Mouse (Mus musculus) gastrocnemius, postnatal 14 days (tissue): ENCODE results near the gene Mrgpra2b. TPM values are rescaled to one million over a fixed set of nuclear protein-coding genes. Genes with fewer than 3 reads are reported as not detected.
"Not testable (repeated sequence)": the region's sequence is repeated elsewhere in the genome, so short reads cannot be mapped to it uniquely, and the experiment has no call there.

ENCODE experiments used
- DNase-seq: peaks from one replicate; pipeline ENCODE4 v3.0.0; 2021; ENCODE audit warnings: mixed read lengths
- intact Hi-C: fragments of 180-260 bp; cut with DNase I; formaldehyde crosslinking; loops from one replicate; pipeline ENCODE4 v1.15.1; 2025; ENCODE audit warnings: low total_unique reads
- long read RNA-seq, 2 experiments: library from polyadenylated mRNA; stranded (forward); transcript quantifications; one replicate each; pipeline ENCODE4 v2.0.0; 2021
- total RNA-seq, 2 experiments: library from RNA; stranded (reverse); gene quantifications; 2 replicates each; pipeline ENCODE4 v1.2.3; 2021

Gene Mrgpra2b
- not detected for total RNA-seq
- long read RNA-seq, experiment 1, result 0 reads
- long read RNA-seq, experiment 2, result 0 reads

GRCm38 (mm10) chr7:47528762-47529161, at the start of gene Mrgpra2b:
Gene Mrgpra2b, minus strand, starts transcription at chr7:47528862.
- DNase-seq, result no peak
- intact Hi-C loops, result no loop called here

GRCm38 (mm10) chr7:47516379-47516778, 12.3 kb downstream of the Mrgpra2b start:
- no peak for DNase-seq
- intact Hi-C loops, result no loop called here

GRCm38 (mm10) chr7:47515050-47515449, 13.6 kb downstream of the Mrgpra2b start:
- intact Hi-C loops, result no loop called here
- no peak for DNase-seq

- no peak for DNase-seq
- intact Hi-C loops, result no loop called here
These were observed 25.7 kb downstream of the Mrgpra2b start for GRCm38 (mm10) chr7:47502953-47503352.

GRCm38 (mm10) chr7:47491266-47491665, 37.4 kb downstream of the Mrgpra2b start:
- intact Hi-C loops, DNase-seq: not testable (repeated sequence)

- intact Hi-C loops, DNase-seq: not testable (repeated sequence)
These were observed 39.2 kb downstream of the Mrgpra2b start for GRCm38 (mm10) chr7:47489438-47489837.

GRCm38 (mm10) chr7:47483181-47483580, 45.5 kb downstream of the Mrgpra2b start:
- DNase-seq, intact Hi-C loops: not testable (repeated sequence)

GRCm38 (mm10) chr7:47473904-47474303, 54.8 kb downstream of the Mrgpra2b start:
- DNase-seq, intact Hi-C loops: not testable (repeated sequence)

GRCm38 (mm10) chr7:47465278-47465981, 63.2 kb downstream of the Mrgpra2b start:
- DNase-seq, intact Hi-C loops: not testable (repeated sequence)

- intact Hi-C loops, result not testable (repeated sequence)
These were observed 76.6 kb downstream of the Mrgpra2b start, which contains the start of gene Mrgpra2a for GRCm38 (mm10) chr7:47452015-47452414. Gene Mrgpra2a, minus strand, starts transcription at chr7:47452139.

GRCm38 (mm10) chr7:47445729-47446128, 82.9 kb downstream of the Mrgpra2b start:
- intact Hi-C loops, DNase-seq: not testable (repeated sequence)

More at GRCm38 (mm10) chr7:47452015-47452414, 76.6 kb downstream of the Mrgpra2b start, which contains the start of gene Mrgpra2a:
- DNase-seq, result not testable (repeated sequence)

GRCm38 (mm10) chr7:47436463-47436862, 92.2 kb downstream of the Mrgpra2b start:
- DNase-seq, intact Hi-C loops: not testable (repeated sequence)

- intact Hi-C loops, DNase-seq: not testable (repeated sequence)
These were observed 100.7 kb downstream of the Mrgpra2b start for GRCm38 (mm10) chr7:47427815-47428508.

Other genes with a start within 250 kb of the Mrgpra2b start
- gene Mrgpra1, start 174.6 kb downstream of the Mrgpra2b start, total RNA-seq, result not detected
- not detected for gene Mrgpra2a, start 76.7 kb downstream of the Mrgpra2b start, total RNA-seq
- not detected for gene Mrgpra3, start 72.5 kb upstream of the Mrgpra2b start, total RNA-seq